Mouse (Mus musculus) liver, postnatal 0 days (tissue): ENCODE data around the gene Gtf2ird2.

ENCODE experiments used
- CTCF ChIP-seq: sonication (generic); IDR thresholded peaks from 2 replicates; pipeline ENCODE4 v1.5.1; 2016; ENCODE audit warnings: antibody characterized with exemption, low read depth
- EP300 ChIP-seq: IDR thresholded peaks from 2 replicates; pipeline ENCODE4 v1.6.1; 2016; ENCODE audit warnings: antibody characterized with exemption, low read depth, mild to moderate bottlenecking

- TF ChIP-seq CTCF (no peak), EP300 (no peak)
Observed at GRCm38 (mm10) chr5:134233244-134233651, 49.4 kb downstream of the Gtf2ird2 start.
